Comparison of ENCODE assay signal across 27 mouse cellular contexts in the genomic region with DNA sequence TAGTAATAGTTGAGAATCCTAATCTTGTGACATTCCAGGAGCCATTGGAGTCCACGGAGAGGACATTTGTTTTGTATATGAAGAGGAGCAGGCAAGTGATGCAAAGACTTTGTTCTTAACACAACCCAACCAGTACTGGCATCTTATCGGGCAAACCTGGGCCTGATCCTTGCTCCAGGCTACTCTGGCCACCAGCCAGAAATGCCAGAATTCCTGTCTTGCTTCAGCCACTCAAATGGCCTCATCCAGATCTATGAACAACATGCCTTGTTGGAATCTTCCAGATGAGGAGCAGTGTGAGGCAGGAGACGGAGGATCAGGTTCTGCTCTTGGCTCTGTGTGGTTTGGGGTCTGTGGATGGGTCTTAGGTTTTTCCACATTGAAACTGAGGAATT.
"Had no signal": no experiment of that assay in that cellular context is flagged by ENCODE, and none has a peak within 500 bp of the region (broad histone marks: within the 10 kb centered on the region; RNA-seq: fewer than 3 reads in every experiment).

No protein-coding gene starts in this region.

- H3K27ac ChIP-seq: heart, adult 2 months; heart, embryonic 13.5 days; heart, embryonic 15.5 days; hindbrain, embryonic 10.5 days; hindbrain, embryonic 12.5 days; hindbrain, embryonic 14.5 days; intestine, embryonic 15.5 days; layer of hippocampus, adult 2 months; left cerebral cortex, adult 2 months; limb, embryonic 10.5 days; limb, embryonic 12.5 days; liver, embryonic 13.5 days; liver, embryonic 15.5 days had no signal

- H3K9me3 ChIP-seq: heart, embryonic 13.5 days; heart, embryonic 15.5 days; hindbrain, embryonic 10.5 days; hindbrain, embryonic 12.5 days; intestine, embryonic 15.5 days; limb, embryonic 10.5 days; limb, embryonic 12.5 days; liver, embryonic 13.5 days; liver, embryonic 15.5 days had no signal

- H3K4me2 ChIP-seq: heart, embryonic 11.5 days; heart, embryonic 13.5 days; heart, embryonic 15.5 days; hindbrain, embryonic 12.5 days; hindbrain, embryonic 14.5 days; intestine, embryonic 15.5 days; limb, embryonic 12.5 days; liver, embryonic 11.5 days; liver, embryonic 13.5 days; liver, embryonic 15.5 days had no signal

- ATAC-seq: hindbrain, embryonic 16.5 days; inflammation-experienced regulatory T-cells, adult 6 months; intestine, embryonic 15.5 days; intestine, postnatal 0 days had no signal

- H3K4me3 ChIP-seq: heart, adult 2 months; heart, embryonic 13.5 days; heart, embryonic 15.5 days; hindbrain, embryonic 10.5 days; hindbrain, embryonic 12.5 days; intestine, embryonic 15.5 days; layer of hippocampus, adult 2 months; left cerebral cortex, adult 2 months; limb, embryonic 10.5 days; limb, embryonic 12.5 days; liver, embryonic 13.5 days; liver, embryonic 15.5 days had no signal

- DNase-seq: gastrocnemius, postnatal 14 days; gastrocnemius, postnatal 36 days; heart, adult 11 months; heart, postnatal 4 days; kidney, adult 18-20 months; kidney, adult 8-10 months; kidney, postnatal 10 days; kidney, postnatal 4 days; liver; liver, embryonic 13.5 days had no signal

- H3K36me3 ChIP-seq: heart, embryonic 13.5 days; heart, embryonic 15.5 days; hindbrain, embryonic 10.5 days; hindbrain, embryonic 12.5 days; intestine, embryonic 15.5 days; limb, embryonic 10.5 days; limb, embryonic 12.5 days; liver, embryonic 13.5 days; liver, embryonic 15.5 days had no signal

- H3K9ac ChIP-seq: heart, embryonic 13.5 days; heart, embryonic 15.5 days; hindbrain, embryonic 12.5 days; hindbrain, embryonic 14.5 days; intestine, embryonic 15.5 days; limb, embryonic 12.5 days; liver, embryonic 13.5 days; liver, embryonic 15.5 days had no signal

- H3K4me1 ChIP-seq: intestine, embryonic 15.5 days had no signal

- H3K27me3 ChIP-seq: heart, embryonic 13.5 days; heart, embryonic 15.5 days; hindbrain, embryonic 12.5 days; intestine, embryonic 15.5 days; limb, embryonic 12.5 days; liver, embryonic 13.5 days had no signal
